Mouse (Mus musculus): ENCODE measurements around the gene Ephb1. TPM values are rescaled to one million over a fixed set of nuclear protein-coding genes. Genes with fewer than 3 reads are reported as not detected.

Gene Ephb1
- polyA plus RNA-seq (2012; rRNA removed): 0.25 and 0.59 TPM in 2 replicates

DNA sequence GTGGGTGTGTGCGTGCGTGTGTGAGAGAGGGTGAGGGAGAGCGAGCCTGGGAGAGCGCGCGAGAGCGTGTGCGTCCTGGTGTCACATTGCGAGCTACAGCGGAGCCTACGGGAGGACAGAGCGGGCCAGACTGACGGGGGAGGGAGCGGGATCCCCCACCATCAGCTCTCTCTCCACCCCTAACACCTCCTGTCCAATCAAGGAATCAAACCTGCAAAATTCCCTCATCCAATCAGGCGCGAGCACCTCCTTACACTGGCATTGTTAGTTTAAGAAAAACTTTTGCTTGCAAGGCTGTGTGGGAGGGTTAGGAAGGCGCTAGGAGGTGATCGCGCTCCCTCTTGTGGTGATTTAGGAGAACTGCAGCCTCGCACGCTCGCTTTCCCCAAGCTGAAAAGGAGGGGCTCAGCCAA, at the start of gene Ephb1:
TSS of gene Ephb1 (minus strand) at position 133 of the 413 bp plus-strand sequence.

Other genes starting within 250 kb of the Ephb1 start
- 0.14 and 0.50 TPM in 2 replicates for gene Ky, start 151.1 kb upstream of the Ephb1 start, polyA plus RNA-seq (2012; rRNA removed)